Mouse (Mus musculus) layer of hippocampus, postnatal 14 days (tissue): ENCODE data around the gene ccdc198. TPM values are rescaled to one million over a fixed set of nuclear protein-coding genes. Genes with fewer than 3 reads are reported as not detected.
"Not testable (repeated sequence)": the region's sequence is repeated elsewhere in the genome, so short reads cannot be mapped to it uniquely, and the experiment has no call there.

ENCODE experiments used
- DNase-seq, 2 experiments: peaks; one replicate each; pipeline ENCODE4 v3.0.0; 2021 to 2022; ENCODE audit warnings: low spot score in 2 of 2, mixed read lengths in 1 of 2
- long read RNA-seq, 2 experiments: library from polyadenylated mRNA; stranded (forward); transcript quantifications; one replicate each; pipeline ENCODE4 v2.0.0; 2021
- total RNA-seq, 2 experiments: library from RNA; stranded (reverse); gene quantifications; 2 replicates each; pipeline ENCODE4 v1.2.3; 2021

The ccdc198 gene
- not detected for total RNA-seq
- long read RNA-seq, experiment 1: 0 reads
- long read RNA-seq, experiment 2: 0 reads

DNA sequence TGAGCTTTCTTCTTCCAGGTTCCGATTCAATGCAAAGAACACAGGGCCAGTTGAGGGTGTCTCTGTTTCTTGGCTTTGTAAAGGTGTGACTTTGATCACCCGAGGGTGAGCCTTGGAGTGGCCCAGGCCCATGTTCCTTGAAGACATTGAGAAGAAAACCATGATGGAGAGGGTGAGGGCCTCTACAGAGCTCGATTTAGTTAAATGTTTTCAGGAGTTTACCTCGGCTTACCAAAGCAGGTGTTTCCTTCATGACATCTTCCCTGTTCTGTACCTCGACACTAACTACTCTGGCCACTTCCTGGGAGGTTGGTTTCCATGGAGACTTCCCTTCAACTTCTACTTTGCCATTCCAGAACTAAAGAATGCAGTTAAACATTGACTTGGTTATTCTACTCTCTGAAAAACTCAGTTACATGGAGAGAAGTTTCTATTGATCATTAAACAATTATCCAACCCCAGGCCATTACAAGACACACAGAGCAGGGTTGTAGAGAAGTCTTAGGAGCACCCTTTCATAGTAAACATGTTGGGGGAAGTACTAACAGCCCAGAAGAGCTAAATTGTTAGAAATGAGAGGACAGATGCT lies at the start of gene ccdc198:
ccdc198 (minus strand) TSS at position 349 of the 589 bp plus-strand sequence.
- no peak for DNase-seq

DNA sequence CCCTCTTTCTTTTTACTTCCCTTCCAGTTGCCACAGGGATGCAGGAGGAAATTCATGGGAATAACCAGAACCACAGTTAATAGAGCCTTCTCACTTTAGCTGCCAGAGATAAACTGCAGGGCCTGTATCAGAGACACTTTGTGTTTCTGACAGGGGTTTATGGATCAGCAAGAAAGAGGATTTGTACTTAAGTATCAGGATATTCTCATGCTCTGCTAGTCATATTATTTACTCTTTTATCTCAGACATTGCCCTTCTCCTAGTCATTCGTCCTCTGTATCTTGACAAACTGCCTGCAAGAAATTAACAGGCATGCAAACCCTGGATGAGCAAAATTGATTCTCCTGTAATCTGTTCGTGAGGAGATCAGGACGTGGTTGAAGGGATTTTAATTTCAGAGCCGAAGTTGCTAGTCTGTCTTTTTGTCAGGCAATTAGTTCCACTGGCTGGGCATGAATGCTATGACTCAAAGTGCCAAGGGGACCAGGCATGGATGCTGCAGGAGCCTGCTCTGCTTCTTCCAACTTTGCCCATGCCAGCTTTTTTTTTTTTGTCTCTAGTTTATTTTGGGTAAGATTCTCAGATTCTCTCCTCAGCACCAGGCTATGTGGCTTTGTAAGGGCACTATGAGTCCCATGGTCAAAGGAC lies 48.7 kb upstream of the ccdc198 start:
- peak in 1 of 2 experiments; percentile 28 for DNase-seq

DNA sequence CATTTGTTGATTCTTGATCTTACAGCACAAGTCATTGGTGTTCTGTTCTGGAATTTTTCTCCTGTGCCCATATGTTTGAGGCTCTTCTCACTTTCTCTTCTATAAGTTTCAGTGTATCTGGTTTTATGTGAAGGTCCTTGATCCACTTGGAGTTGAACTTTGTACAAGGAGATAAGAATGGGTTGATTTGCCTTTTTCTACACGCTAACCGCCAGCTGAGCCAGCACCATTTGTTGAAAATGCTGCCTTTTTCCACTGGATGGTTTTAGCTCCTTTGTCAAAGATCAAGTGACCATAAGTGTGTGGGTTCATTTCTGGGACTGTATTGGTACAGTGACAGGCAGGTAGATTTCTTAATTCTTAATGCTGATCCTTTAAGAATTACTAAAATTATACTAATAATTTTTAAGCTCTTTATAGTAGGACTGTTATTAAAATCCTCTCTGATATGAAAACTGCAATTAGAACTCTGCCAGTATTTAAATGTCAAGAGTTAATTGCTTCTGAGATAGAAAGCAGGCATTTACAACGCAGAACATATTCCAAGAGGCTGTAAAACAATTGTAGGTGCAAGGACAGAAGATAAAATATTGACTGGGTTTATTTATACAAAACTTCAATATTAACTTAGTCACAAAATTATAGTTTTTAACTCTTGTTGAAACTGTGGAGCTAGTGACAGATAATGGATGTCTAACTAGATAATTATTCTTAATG lies 44.9 kb upstream of the ccdc198 start:
- DNase-seq: no peak

- DNase-seq: no peak
Measured at GRCm38 (mm10) chr14:49283784-49284655, 38.7 kb upstream of the ccdc198 start.

DNA sequence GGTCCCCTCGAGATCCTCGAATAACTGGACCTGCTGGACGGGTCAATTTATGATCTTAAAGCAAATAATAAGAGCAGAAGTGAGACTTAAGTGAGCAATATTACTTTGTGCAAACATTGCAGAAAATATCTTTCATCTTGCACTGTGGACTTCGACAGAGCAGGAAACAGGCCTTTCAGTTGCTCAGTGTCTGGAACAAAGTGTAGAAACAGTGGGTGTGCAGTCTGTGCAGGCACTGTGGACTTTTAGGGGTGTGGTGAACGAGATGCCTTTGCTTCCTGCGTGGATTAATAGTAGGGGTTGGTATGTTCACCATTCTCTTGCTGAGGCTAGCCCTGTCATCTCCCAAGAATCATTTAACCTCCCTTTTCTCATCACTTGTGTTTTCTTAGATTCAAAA lies 33.6 kb upstream of the ccdc198 start:
- DNase-seq: no peak

- not testable (repeated sequence) for DNase-seq
Measured at GRCm38 (mm10) chr14:49278479-49278878, 33.2 kb upstream of the ccdc198 start.

DNA sequence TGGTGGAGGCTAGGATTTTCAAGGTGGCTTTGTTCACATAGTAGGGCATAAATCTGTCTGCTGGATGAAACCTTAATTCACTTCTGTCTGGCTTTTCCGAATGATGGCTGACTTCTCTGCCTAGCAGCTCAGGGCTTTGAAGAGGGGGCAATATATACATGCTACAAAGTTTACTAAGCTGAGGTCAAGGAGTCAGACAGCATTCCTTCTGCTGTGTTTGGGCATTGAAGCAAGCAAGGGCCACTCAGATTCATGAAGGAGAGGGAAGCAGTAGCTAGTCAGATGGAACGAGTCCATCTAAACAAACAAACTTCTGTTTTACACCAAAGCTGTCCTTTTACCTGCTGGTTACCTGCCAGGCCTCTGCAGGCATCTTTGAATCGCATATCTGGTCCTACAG lies 32.4 kb upstream of the ccdc198 start:
- no peak for DNase-seq

DNA sequence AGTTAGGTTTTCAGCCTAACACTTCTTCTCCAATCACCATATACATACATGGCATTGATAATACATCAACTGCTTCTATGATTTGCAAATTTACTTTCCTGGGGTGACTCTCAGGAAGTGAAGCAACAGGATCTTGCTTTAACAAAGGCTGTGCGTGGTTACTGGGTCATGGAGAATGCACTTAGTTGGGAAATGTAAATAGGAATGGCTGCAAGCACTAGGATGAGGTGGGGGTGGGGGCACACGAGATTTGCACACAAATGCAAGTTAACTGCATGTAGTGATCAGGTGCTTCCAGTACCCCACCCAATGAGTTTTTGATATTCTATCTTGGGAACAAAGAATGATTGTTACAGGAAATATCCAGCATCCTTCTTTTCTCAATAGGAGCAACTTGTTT lies 30.1 kb upstream of the ccdc198 start:
- no peak for DNase-seq

DNA sequence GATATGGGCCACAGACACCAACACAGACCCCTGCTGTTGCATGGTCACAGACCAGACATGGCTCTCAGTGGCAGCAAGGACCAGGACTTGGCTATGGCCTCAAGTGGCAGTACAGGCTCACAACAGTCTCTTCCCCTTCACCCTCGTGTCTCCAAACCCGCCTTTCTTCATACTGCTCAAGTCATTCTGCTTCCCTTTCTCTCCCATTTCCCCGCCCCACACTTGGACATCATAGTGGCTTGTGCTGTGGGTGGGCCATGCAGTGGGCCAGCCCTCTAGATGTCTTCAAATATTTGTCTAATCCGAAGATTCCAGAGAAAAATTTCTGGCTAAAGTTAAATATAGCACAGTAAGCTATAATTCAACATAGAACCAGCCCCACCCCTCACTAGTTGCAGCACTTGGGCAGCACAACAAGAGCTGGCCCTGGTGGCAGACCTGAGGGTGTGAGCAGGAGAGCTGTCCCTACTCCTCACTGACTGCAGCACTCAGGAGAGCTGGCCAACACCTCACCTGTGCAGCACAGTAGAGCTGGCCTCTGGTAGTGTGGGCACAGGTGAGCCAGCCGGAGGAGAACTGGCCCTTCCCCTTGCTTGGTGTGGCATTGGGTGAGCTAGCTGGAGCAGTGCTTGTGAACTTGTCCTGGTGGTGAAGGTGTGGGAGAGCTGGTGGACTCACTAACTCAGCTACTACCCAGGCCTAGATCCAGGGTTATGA lies 20.2 kb upstream of the ccdc198 start:
- no peak for DNase-seq

DNA sequence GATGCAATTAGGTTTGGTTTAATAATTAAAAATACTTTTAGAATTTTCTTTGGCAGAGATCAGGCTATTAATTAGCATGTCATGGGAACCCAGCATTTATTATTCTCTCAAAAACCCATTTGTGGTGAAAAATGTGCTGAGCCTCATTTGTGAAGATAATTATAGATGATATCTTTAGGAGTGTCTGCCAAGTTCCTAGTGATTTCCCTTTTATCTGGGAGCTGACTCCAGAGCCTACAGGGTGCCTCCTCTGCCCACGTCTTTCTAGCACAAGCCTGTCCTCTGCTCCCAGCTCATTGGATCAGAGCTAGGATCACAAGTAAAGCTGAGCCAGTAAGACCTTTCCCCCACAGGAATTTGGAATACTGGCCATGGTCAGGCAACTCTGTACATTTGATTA lies 3.8 kb downstream of the ccdc198 start:
- peak in 1 of 2 experiments; percentile 20 for DNase-seq

GRCm38 (mm10) chr14:49238206-49238605 lies 7.1 kb downstream of the ccdc198 start:
- DNase-seq: peak; percentile 61 to 83

- DNase-seq: peak in 1 of 2 experiments; percentile 26
Measured at GRCm38 (mm10) chr14:49234788-49235515, 10.3 kb downstream of the ccdc198 start.

DNA sequence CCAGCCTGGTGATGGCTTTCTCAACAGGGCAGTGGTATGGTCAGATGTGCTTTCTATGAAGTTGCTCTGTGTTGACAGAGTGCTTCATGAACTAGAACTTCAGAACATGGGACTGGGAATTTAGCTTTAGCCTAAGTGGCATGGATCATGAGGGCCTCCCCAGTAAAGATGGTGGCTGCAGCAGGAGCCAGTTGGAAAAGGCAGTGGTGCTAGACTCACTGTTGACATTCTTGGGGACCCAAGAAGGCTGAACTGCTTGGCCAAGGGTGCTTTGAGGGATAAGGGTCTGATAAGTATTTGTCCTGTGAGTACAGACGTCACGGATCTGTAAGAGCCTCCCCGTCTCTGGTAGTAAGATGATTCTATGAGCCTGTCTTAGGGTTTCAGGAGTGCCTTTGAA lies 13.4 kb downstream of the ccdc198 start:
- no peak for DNase-seq

GRCm38 (mm10) chr14:49226986-49227385 lies 18.3 kb downstream of the ccdc198 start:
- no peak for DNase-seq

DNA sequence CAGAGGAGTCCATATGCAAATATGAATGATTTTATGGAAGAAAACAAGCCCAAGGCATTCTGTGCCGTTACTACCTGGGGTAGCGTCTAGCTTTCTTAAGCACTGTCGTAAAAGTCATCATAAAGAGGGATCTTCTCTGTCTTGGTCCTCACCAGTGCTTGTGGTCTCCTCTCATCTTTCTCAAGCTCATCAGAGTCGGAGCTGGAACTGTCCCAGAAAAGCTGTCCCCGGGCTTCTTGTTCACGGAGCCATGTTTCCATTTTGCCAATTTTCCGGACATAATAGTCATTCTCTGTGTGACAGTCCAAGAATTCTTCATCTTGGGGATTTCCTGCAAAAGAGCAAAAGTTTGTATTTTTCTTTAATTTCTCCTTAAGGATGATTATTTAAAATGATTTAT lies 18.8 kb downstream of the ccdc198 start:
- no peak for DNase-seq

- DNase-seq: no peak
Measured at GRCm38 (mm10) chr14:49221771-49222170, 23.5 kb downstream of the ccdc198 start.

DNA sequence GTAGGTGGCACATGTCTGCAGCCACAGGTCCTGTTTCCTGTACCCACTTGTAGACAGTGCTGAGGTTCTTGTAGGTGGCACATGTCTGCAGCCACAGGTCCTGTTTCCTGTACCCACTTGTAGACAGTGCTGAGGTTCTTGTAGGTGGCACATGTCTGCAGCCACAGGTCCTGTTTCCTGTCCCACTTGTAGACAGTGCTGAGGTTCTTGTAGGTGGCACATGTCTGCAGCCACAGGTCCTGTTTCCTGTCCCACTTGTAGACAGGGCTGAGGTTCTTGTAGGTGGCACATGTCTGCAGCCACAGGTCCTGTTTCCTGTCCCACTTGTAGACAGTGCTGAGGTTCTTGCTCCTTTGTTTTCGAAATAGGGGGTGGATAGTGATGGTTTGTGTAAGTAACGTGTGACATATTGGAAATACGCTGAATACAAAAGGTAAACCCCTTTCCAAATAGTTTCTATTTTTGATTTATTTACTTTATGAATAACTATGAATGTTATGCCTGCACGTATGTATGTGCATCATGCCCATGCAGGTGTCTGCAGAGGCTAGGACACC lies 25.7 kb downstream of the ccdc198 start:
- not testable (repeated sequence) for DNase-seq

GRCm38 (mm10) chr14:49218677-49219076 lies 26.6 kb downstream of the ccdc198 start:
- DNase-seq: no peak

DNA sequence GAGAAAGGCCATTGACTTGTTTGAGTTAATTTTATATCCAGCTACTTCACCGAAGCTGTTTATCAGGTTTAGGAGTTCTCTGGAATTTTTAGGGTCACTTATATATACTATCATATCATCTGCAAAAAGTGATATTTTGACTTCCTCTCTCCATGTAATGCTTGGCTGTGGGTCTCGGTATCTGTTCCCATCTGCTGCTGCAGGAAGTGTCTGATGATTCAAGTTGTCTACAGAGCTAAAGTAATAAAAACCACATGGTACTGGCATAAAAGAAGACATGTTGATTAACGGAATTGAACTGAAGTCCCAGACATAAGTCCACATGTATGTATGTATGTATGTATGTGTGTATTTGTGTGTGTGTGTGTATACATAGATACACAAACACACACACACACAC lies 35.1 kb downstream of the ccdc198 start:
- not testable (repeated sequence) for DNase-seq
